Mouse (Mus musculus) stomach, postnatal 0 days (tissue): Measurements from ENCODE around the gene Abhd5.

Source experiments
- CTCF ChIP-seq: IDR thresholded peaks from 2 replicates; pipeline ENCODE4 v1.5.1; 2016; ENCODE audit warnings: antibody characterized with exemption, low read depth, mild to moderate bottlenecking, moderate library complexity
- EP300 ChIP-seq: optimal IDR thresholded peaks from 2 replicates; pipeline ENCODE3; 2016; ENCODE audit warnings: antibody characterized with exemption

- TF ChIP-seq EP300 = no peak
- TF ChIP-seq CTCF = no peak
Measured at GRCm38 (mm10) chr9:122382006-122382405, 30.6 kb downstream of the Abhd5 start.
